25 mouse cellular contexts compared by ENCODE assay signal in the genomic region with DNA sequence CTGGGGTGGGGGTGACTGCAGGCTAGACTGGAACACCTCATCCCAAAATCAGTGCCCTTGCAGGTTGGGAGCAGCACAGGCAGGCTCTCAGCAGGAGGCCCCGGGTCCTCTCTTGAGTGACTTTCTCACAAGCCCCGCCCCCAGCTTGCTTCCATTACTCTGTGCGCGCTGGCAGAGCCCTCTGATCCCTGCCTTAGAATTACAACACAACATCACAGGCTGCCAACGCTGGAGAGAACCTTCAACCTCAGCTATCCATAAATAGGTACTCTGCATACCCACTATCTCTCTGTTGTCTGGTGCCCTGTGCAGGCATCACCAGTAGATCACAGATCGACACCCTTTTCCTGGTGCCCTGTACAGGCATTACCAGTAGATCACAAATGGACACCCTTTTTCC.
DNase-seq lines count a peak whose midpoint lies in the region; ATAC-seq and TF ChIP-seq lines count a peak whose summit lies in the region.
"Had no signal": no experiment of that assay in that cellular context is flagged by ENCODE, and none has a peak within 500 bp of the region (broad histone marks: within the 10 kb centered on the region; RNA-seq: fewer than 3 reads in every experiment).

No protein-coding gene starts in this region.

- TF ChIP-seq EP300 in liver, postnatal 0 days (IDR thresholded peaks at IDR 0.05; ENCODE audit: low read depth): no peak

- no peaks in the 10 kb centered on the region for H3K36me3 ChIP-seq in kidney, embryonic 14.5 days (ENCODE audit: control insufficient read depth, insufficient read depth, low read length)
- no peaks in the 10 kb centered on the region for H3K36me3 ChIP-seq in liver, adult 2 months (ENCODE audit: control insufficient read depth, insufficient read depth, low read length)
- no peaks in the 10 kb centered on the region for H3K36me3 ChIP-seq in liver, postnatal 0 days (replicated peaks; ENCODE audit: insufficient read depth, low read length)
- H3K36me3 ChIP-seq: embryonic facial prominence, embryonic 12.5 days; heart, embryonic 13.5 days; lung, embryonic 15.5 days; neural tube, embryonic 13.5 days had no signal

- TF ChIP-seq POLR2A in liver, adult 2 months (IDR thresholded peaks at IDR 0.05; ENCODE audit: extremely low read depth, insufficient read depth, low read length): no peak

- peak; percentile 20 for DNase-seq in kidney, adult 18-20 months
- peak; percentile 91 for DNase-seq in liver, adult 2 months (ENCODE audit: extremely low read depth, low read depth, low spot score)
- DNase-seq in liver, postnatal 0 days: no peak
- peak; percentile 79 for DNase-seq in ZHBTc4 (ENCODE audit: low read depth, low spot score)
- DNase-seq in layer of hippocampus, postnatal 25 days (ENCODE audit: extremely low spot score in 1 of 2, low spot score in 1 of 2): no peak
- DNase-seq in urinary bladder, adult 2 months (ENCODE audit: low spot score): no peak
- DNase-seq: forebrain, postnatal 0 days; gastrocnemius, postnatal 25 days; heart, adult 18-20 months; heart, postnatal 14 days; lung, postnatal 4 days; midbrain, embryonic 14.5 days; retina, postnatal 1 day; right cerebral cortex, postnatal 25 days; spleen, adult 18-20 months; thymus, postnatal 14 days had no signal

- no peak for ATAC-seq in kidney, embryonic 14.5 days (ENCODE audit: low FRiP score, low TSS enrichment)
- no peak for ATAC-seq in liver, postnatal 0 days
- ATAC-seq: forebrain, postnatal 0 days; hindbrain, postnatal 0 days; intestine, postnatal 0 days had no signal

- no peaks in the 10 kb centered on the region for H3K79me2 ChIP-seq in liver, adult 2 months (ENCODE audit: control insufficient read depth, insufficient read depth, low read length)

- H3K27me3 ChIP-seq in kidney, embryonic 14.5 days (ENCODE audit: control insufficient read depth, insufficient read depth, low read length): peaks cover 4% of the 10 kb centered on the region
- H3K27me3 ChIP-seq in liver, adult 2 months (ENCODE audit: control insufficient read depth, insufficient read depth, low read length): no peaks in the 10 kb centered on the region
- H3K27me3 ChIP-seq in liver, postnatal 0 days (ENCODE audit: insufficient read depth, low read length): no peaks in the 10 kb centered on the region
- H3K27me3 ChIP-seq: embryonic facial prominence, embryonic 12.5 days; lung, embryonic 15.5 days; neural tube, embryonic 13.5 days had no signal

- no peak for TF ChIP-seq CTCF in liver, adult 2 months (IDR thresholded peaks at IDR 0.05; ENCODE audit: low read depth, low read length)
- TF ChIP-seq CTCF in liver, postnatal 0 days (IDR thresholded peaks at IDR 0.05; ENCODE audit: low read depth): no peak

- H3K4me3 ChIP-seq in kidney, embryonic 14.5 days (ENCODE audit: low read length): no peak overlapping the region
- H3K4me3 ChIP-seq in liver, adult 2 months (ENCODE audit: insufficient read depth, low read depth, low read length): no peak overlapping the region
- no peak overlapping the region for H3K4me3 ChIP-seq in liver, postnatal 0 days (ENCODE audit: low read depth, low read length)
- H3K4me3 ChIP-seq: embryonic facial prominence, embryonic 12.5 days; heart, embryonic 13.5 days; lung, embryonic 15.5 days; myocyte; neural tube, embryonic 13.5 days had no signal

- no peak overlapping the region for H3K4me2 ChIP-seq in kidney, embryonic 14.5 days (replicated peaks; ENCODE audit: low read depth, low read length)
- no peak overlapping the region for H3K4me2 ChIP-seq in liver, postnatal 0 days (ENCODE audit: low read depth, low read length)
- H3K4me2 ChIP-seq: embryonic facial prominence, embryonic 12.5 days; heart, embryonic 13.5 days; lung, embryonic 15.5 days; neural tube, embryonic 13.5 days had no signal

- H3K9ac ChIP-seq in kidney, embryonic 14.5 days (ENCODE audit: low read depth, low read length): no peak overlapping the region
- no peak overlapping the region for H3K9ac ChIP-seq in liver, adult 2 months (ENCODE audit: low read depth, low read length)
- H3K9ac ChIP-seq in liver, postnatal 0 days (replicated peaks): no peak overlapping the region
- H3K9ac ChIP-seq: embryonic facial prominence, embryonic 12.5 days; forebrain, postnatal 0 days; heart, embryonic 13.5 days; liver, embryonic 14.5 days; lung, embryonic 15.5 days; neural tube, embryonic 13.5 days had no signal

- H3K27ac ChIP-seq in kidney, embryonic 14.5 days (ENCODE audit: low read depth, low read length): no peak overlapping the region
- no peak overlapping the region for H3K27ac ChIP-seq in liver, adult 2 months (replicated peaks; ENCODE audit: insufficient read depth, low read depth, low read length)
- no peak overlapping the region for H3K27ac ChIP-seq in liver, postnatal 0 days (ENCODE audit: low read depth)
- H3K27ac ChIP-seq: embryonic facial prominence, embryonic 12.5 days; heart, embryonic 13.5 days; hindbrain, postnatal 0 days; liver, embryonic 14.5 days; lung, embryonic 15.5 days; neural tube, embryonic 13.5 days had no signal

- no peaks in the 10 kb centered on the region; the same call in 1 of the 2 replicates for H3K9me3 ChIP-seq in kidney, embryonic 14.5 days (ENCODE audit: control insufficient read depth, low read length)
- H3K9me3 ChIP-seq in liver, postnatal 0 days (ENCODE audit: low read length): no peaks in the 10 kb centered on the region
- H3K9me3 ChIP-seq: embryonic facial prominence, embryonic 12.5 days; lung, embryonic 15.5 days; neural tube, embryonic 13.5 days had no signal

- H3K4me1 ChIP-seq in kidney, embryonic 14.5 days (ENCODE audit: control insufficient read depth, insufficient read depth, low read length): no peaks in the 10 kb centered on the region
- H3K4me1 ChIP-seq in liver, adult 2 months (ENCODE audit: control insufficient read depth, insufficient read depth, low read length): peaks cover 16% of the 10 kb centered on the region
- no peaks in the 10 kb centered on the region for H3K4me1 ChIP-seq in liver, postnatal 0 days (ENCODE audit: insufficient read depth)
- H3K4me1 ChIP-seq: embryonic facial prominence, embryonic 12.5 days; lung, embryonic 15.5 days had no signal

- 51% methylated on average over 6 of the region's 6 CpGs for WGBS in kidney, embryonic 14.5 days
- WGBS in liver, adult 2 months: 29% methylated on average over 6 of the region's 6 CpGs
- WGBS in liver, postnatal 0 days (ENCODE audit: insufficient replicate concordance): 46% methylated on average over 6 of the region's 6 CpGs

Comparison
In these comparisons a context has a peak if more than half of its experiments do, and no peak if none do; other contexts are left out.
1. DNase-seq: peak in kidney, adult 18-20 months (single experiment), liver, adult 2 months (single experiment) and ZHBTc4 (single experiment); none in liver, postnatal 0 days (single experiment), layer of hippocampus, postnatal 25 days (0 of 2) and urinary bladder, adult 2 months (single experiment).